Mouse (Mus musculus) c-Kit-positive CD71-negative TER-119-negative erythroid progenitor cells, embryonic 14.5 days (primary cell): Measurements from ENCODE around the gene Srxn1.

Source experiments
- DNase-seq: peaks from one replicate; pipeline ENCODE4 v3.0.0-alpha.2; 2013; ENCODE audit warnings: low read depth

Gene Srxn1

GRCm38 (mm10) chr2:152159487-152159886, 54.2 kb downstream of the Srxn1 start:
- no peak for DNase-seq
